Mouse (Mus musculus): ENCODE measurements around the gene Stxbp4.
A peak's percentile ranks its signal among the peaks of the same experiment; 100 is the strongest.

DNA sequence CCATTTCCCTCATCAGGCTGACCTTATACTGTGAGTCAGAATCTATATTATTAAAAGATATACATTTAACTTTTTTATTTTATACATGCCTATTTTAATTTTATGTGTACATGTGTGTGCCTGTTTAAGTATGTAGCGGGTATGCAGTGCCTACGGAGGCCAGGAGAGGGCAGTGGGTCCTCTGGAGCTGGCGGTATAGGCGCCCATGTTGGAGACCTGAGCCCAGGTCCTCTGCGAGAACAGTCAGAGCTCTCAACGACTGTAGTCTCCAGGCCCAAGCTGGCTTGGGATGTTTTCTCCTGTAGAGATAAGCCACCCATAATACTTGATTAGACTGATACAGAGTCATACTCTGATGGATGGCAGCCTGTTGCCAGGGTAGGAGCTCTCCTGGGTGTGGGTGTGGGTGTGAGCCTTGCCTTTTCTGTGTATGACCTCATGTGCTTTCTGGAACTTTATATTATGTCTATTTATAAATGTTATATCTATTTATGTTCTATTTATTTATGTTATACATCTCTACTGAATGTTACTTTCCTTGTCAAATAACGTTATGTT, 62.3 kb downstream of the Stxbp4 start:
- 0 out of 2 replicates have a peak, but pooled peaks have one; percentile 5 for TF ChIP-seq CTCF (IDR thresholded peaks at IDR 0.05; ENCODE audit: insufficient read depth, low read length)
- no peak for TF ChIP-seq POLR2A (IDR thresholded peaks at IDR 0.05; ENCODE audit: borderline replicate concordance, extremely low read depth, low read depth, low read length)

Measured in lung, adult 2 months (tissue).